Mouse (Mus musculus): ENCODE data around the gene Cbr3. TPM values are rescaled to one million over a fixed set of nuclear protein-coding genes. Genes with fewer than 3 reads are reported as not detected.

Gene Cbr3
- polyA plus RNA-seq, 1 experiment from 2014 or later: 1.4 TPM

DNA sequence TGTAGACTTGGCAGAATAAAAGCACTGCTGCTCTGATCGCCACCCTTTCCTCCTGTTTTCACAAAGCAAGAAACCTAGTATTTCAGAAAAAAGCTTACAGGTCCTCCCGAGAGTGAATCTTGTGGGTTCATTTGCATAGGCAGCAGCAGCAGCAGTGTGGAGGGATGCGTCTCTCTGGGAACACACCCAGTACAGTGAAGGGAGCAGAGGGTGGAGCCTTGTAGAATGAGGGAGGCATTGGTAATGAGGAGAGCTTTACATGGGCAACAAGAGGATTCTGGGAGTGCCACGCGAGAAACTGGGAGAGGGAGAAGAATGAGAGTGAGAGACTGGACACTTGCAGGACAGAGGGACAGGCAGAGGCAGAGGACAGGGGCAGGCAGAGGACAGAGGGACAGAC is 31.4 kb downstream of the Cbr3 start:
- WGBS: 15% methylated on average over 5 of the region's 5 CpGs

DNA sequence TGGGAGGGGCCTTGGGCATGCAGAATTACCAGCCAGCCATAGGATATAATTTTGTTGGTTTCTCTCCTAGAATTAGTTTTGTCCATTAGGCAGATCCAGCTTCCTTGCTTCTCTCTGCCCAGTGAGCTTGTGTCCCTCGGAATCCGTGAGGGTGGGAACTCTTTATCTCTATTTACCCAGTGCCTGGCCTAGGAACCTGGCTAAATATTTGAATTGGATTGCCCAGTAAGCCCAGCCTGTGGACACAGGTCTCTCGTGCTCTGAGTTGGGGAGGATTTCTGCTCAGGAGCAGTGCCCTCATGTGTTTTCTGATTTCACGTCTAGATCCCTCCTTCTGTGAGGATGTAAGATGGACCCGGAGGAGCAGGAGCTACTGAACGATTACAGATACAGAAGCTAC is 32.8 kb downstream of the Cbr3 start:
- Histone ChIP-seq H3K4me1 (peaks cover 24% of the 10 kb centered on the region), H3K9ac (replicated peaks) (no peak overlapping the region), H3K36me3 (0 out of 2 replicates have a peak, but pooled peaks cover 6% of the 10 kb centered on the region), H3K27ac (replicated peaks) (no peak overlapping the region), H3K27me3 (no peaks in the 10 kb centered on the region), H3K9me3 (no peaks in the 10 kb centered on the region), H3K4me2 (replicated peaks) (no peak overlapping the region), H3K4me3 (no peak overlapping the region)
- 92% methylated on average over 6 of the region's 6 CpGs for WGBS
- no peak for ATAC-seq (replicated peaks)

More for the DNA sequence above, 31.4 kb downstream of the Cbr3 start:
- Histone ChIP-seq H3K27me3 (no peaks in the 10 kb centered on the region), H3K27ac (replicated peaks) (no peak overlapping the region), H3K4me1 (peaks cover 24% of the 10 kb centered on the region), H3K36me3 (0 out of 2 replicates have a peak, but pooled peaks cover 6% of the 10 kb centered on the region), H3K9me3 (no peaks in the 10 kb centered on the region), H3K9ac (replicated peaks) (no peak overlapping the region), H3K4me2 (replicated peaks) (no peak overlapping the region), H3K4me3 (no peak overlapping the region)
- no peak for ATAC-seq (replicated peaks)

DNA sequence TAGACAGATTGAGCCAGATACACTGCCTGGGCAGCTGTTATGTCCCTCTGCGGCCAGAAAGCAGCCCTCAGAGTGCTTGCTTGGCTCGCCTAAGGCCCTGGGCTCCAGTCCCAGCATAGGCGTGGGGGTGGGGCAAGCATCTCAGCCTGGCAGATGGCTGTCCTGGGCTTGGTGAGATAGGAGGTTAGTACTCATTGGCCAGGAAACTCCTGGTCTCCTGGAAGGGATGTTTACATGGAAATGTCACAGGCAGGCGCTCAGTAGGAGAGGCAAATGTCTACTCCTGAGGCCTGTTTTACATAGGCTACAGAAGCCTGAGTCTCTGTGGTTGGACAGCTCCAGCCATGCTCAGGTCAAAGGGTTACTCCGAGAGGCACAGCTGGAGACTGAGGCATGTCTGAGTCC is 34.3 kb downstream of the Cbr3 start:
- peak; percentile 37 for ATAC-seq (replicated peaks)
- Histone ChIP-seq H3K4me3 (no peak overlapping the region), H3K4me1 (peaks cover 24% of the 10 kb centered on the region), H3K36me3 (0 out of 2 replicates have a peak, but pooled peaks cover 6% of the 10 kb centered on the region), H3K9me3 (no peaks in the 10 kb centered on the region), H3K9ac (replicated peaks) (no peak overlapping the region), H3K27me3 (no peaks in the 10 kb centered on the region), H3K27ac (replicated peaks) (peak overlapping the region; percentile 17), H3K4me2 (replicated peaks) (no peak overlapping the region)
- 22% methylated on average over 5 of the region's 5 CpGs for WGBS

DNA sequence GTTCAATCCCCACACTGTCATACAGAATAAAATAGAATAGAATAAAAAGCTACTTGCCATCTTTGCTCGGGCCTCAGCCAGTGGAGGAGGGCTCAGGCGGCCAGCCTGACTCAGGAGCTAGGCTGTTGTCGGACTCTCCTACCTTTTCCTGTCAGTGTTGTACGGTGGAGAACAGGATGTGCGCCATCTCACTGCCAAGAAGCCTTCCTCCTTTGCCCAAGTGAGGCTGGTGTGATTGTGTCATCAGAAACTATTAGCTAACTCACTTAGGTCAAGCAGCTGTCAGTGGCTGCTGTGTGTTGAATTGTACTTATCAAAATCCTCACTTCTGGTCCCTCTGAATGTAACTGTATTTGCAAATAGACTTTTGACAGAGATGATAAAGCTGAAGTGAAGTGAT is 38.8 kb downstream of the Cbr3 start:
- Histone ChIP-seq H3K27ac (replicated peaks) (no peak overlapping the region), H3K4me3 (no peak overlapping the region), H3K36me3 (0 out of 2 replicates have a peak, but pooled peaks cover 6% of the 10 kb centered on the region), H3K9ac (replicated peaks) (no peak overlapping the region), H3K4me1 (peaks cover 10% of the 10 kb centered on the region), H3K4me2 (replicated peaks) (no peak overlapping the region), H3K27me3 (no peaks in the 10 kb centered on the region), H3K9me3 (no peaks in the 10 kb centered on the region)
- ATAC-seq (replicated peaks): no peak
- WGBS: 80% methylated on average over 5 of the region's 5 CpGs

DNA sequence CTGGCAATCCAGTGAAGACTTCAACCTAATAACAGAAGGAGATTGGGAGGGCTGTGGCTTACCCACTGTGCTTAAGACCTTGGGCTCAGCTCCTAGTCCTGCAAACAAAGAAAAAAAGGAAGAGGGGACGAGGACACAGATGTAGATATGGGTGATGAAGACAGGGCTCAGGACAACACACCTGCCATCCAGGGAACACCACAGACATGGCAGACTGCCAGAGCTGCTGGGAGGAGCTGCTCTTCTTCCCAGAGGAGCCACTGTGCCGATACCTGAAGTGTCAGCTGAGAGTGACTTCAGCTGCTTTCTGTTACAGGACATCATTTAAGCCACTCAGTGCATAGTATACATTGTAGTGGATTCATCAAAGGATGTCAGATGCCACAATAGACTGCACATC is 39.5 kb downstream of the Cbr3 start:
- 0 out of 2 replicates have a peak, but pooled peaks cover under 1% of the 10 kb centered on the region for H3K36me3 ChIP-seq
- no peak overlapping the region for H3K9ac ChIP-seq (replicated peaks)
- H3K4me1 ChIP-seq: peaks cover 3% of the 10 kb centered on the region; the same call in 1 of the 2 replicates
- no peaks in the 10 kb centered on the region for H3K9me3 ChIP-seq
- WGBS: 54% methylated on average over 2 of the region's 2 CpGs
- H3K4me2 ChIP-seq (replicated peaks): no peak overlapping the region
- no peak for ATAC-seq (replicated peaks)
- no peak overlapping the region for H3K4me3 ChIP-seq
- no peak overlapping the region for H3K27ac ChIP-seq (replicated peaks)
- no peaks in the 10 kb centered on the region for H3K27me3 ChIP-seq

DNA sequence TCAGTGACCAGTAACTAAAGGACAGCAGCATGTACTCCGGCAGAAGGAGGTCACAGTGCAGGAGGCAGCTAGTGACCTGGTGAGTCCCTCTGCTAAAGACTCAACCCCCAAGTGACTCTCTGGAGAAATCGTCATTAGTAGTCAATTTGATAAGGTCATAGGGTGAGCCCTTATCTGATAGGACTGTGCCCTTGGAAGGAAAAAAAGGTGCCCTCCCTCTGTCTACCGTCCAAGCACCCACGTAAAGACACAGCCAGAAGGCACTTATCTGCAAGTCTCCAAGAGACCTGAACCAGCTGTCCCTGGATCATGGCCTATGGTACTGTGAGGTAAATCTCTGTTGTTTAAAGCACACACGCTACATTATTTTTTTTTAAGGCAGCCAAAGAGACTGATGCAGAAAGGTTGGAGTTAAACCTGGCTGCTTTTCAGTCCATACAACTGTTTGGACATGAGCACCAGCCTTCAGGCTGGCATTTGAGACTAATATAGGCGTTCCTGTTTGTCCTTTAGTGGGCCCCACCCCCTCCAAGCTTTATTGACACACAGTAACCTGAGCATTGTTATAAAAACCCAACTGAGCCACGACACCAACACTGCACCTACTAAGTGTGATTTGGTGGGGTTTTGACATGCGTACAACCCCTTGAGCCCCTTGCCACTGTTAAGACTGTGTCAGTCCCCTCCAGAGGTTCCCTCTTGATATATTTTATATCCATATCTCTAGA is 42.6 kb downstream of the Cbr3 start:
- WGBS: 81% methylated on average over 8 of the region's 8 CpGs
- Histone ChIP-seq H3K27ac (replicated peaks) (no peak overlapping the region), H3K4me3 (no peak overlapping the region), H3K36me3 (no peaks in the 10 kb centered on the region), H3K9ac (replicated peaks) (no peak overlapping the region), H3K27me3 (no peaks in the 10 kb centered on the region), H3K4me2 (replicated peaks) (no peak overlapping the region), H3K9me3 (no peaks in the 10 kb centered on the region), H3K4me1 (peaks cover 16% of the 10 kb centered on the region)
- ATAC-seq (replicated peaks): no peak

DNA sequence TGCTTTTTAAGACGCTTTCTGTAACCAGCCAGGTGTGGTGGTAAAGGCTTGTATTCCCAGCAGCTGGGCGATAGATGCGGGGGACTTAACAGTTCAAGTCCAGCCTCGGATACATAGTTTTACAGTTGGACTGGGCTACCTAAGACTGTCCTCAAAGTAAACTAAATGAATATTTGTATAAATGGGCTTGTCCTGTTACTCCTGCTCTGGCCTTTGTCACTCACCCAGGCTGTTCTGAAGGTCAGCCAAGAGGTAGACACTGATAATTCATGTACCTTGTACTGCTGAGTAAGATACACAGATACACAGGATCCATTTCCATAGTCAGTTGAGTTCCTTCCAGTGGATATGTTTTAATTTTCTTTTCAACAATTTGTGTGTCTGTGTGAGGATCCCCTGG is 43.2 kb downstream of the Cbr3 start:
- 95% methylated on average over 4 of the region's 4 CpGs for WGBS
- no peak overlapping the region for H3K4me2 ChIP-seq (replicated peaks)
- no peak overlapping the region for H3K9ac ChIP-seq (replicated peaks)
- no peak overlapping the region for H3K27ac ChIP-seq (replicated peaks)
- H3K27me3 ChIP-seq: no peaks in the 10 kb centered on the region
- no peak for ATAC-seq (replicated peaks)
- H3K9me3 ChIP-seq: no peaks in the 10 kb centered on the region
- no peak overlapping the region for H3K4me3 ChIP-seq
- H3K36me3 ChIP-seq: no peaks in the 10 kb centered on the region
- peaks cover 16% of the 10 kb centered on the region for H3K4me1 ChIP-seq

DNA sequence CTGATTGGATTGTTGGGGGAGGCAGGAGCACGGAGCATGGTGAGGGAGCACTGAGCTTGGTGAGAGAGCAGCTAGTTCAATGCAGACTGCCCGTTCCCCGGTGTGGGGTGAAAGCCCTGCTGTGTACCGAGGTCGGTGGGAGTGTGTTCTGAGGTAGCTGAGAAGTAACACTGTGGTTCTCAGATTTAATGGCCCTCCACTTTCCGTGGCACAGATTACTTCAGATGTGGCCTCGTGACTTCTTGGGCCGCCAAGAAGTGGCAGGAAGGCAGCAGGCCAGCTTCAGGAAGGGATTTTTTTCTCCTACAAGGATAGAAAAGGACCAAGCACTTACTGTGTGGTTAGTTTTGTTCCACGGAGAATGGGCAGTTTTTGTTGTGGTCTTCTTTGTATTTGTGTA is 45.7 kb downstream of the Cbr3 start:
- Histone ChIP-seq H3K9ac (replicated peaks) (no peak overlapping the region), H3K4me2 (replicated peaks) (no peak overlapping the region), H3K4me1 (peaks cover 13% of the 10 kb centered on the region), H3K9me3 (no peaks in the 10 kb centered on the region), H3K36me3 (no peaks in the 10 kb centered on the region), H3K4me3 (no peak overlapping the region), H3K27me3 (no peaks in the 10 kb centered on the region), H3K27ac (replicated peaks) (no peak overlapping the region)
- no peak for ATAC-seq (replicated peaks)
- WGBS: 68% methylated on average over 9 of the region's 9 CpGs

DNA sequence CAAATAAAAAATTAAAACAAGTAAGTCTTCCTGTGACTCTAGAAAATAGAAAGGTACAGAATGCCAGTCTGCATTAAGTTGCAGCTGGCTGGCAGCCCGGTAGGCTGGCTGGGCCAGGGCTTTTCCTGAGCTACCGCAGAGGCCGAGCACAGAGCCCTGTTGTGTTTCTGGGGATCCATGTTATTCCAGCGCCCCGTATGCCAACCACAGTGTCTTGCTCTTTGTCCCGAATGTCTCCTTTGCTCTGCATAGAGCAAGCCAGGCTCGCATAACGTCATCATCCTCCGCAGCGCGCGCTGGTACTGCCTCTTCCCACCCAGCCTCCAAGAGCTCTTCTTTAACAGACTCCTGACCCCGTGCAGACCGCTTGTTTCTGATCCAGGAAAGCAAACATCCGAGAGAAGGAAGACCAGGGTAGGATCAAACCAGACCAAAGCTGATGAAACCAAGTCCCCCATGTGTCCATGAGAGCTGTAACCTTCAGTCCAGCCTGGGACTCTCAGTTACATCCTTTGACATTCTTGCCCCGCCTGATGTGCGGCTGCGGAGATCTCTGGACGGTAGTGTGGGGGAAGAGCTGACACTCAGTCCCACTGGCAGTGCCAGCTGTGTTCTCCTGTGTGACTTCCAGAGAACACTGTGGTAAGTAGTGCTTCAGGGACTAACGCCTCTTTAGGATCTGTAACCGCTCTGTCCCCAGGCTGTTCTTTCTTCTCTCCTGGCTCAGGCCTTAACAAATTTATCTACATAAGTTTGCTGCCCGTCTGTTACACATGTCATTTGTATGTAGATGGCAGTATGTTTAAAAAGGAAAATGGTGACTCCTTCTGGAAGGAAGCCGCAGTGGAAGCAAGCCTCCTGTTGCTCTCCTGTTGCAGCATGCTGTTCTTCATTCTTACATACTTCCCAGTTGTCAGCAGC is 47.0 kb downstream of the Cbr3 start:
- Histone ChIP-seq H3K9ac (replicated peaks) (no peak overlapping the region), H3K4me1 (peaks cover 13% of the 10 kb centered on the region), H3K36me3 (no peaks in the 10 kb centered on the region), H3K27me3 (no peaks in the 10 kb centered on the region), H3K27ac (replicated peaks) (peak overlapping the region; percentile 41), H3K4me3 (no peak overlapping the region), H3K9me3 (no peaks in the 10 kb centered on the region), H3K4me2 (replicated peaks) (no peak overlapping the region)
- WGBS: 64% methylated on average over 23 of the region's 23 CpGs
- ATAC-seq (replicated peaks): 0 out of 2 replicates have a peak, but pooled peaks have one; percentile 48

DNA sequence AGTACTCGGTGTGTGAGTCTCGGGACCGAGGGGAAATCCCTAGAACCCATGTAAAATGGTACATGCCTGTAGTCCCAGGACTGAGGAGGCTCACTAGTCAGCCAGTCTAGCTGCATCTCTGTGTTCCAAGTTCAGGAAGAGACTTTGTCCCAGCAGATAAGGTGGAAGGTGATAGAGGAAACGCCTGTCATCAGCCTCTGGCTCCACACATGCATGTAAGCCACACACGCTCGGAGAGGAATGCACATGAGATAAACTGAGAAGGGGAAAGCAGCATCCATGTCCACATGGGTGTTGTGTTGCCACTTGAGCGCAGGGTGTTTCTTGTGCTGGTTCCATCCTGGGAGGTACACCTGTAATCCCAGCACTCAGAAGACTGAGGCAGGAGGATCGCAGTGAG is 48.3 kb downstream of the Cbr3 start:
- no peak for ATAC-seq (replicated peaks)
- no peak overlapping the region for H3K4me3 ChIP-seq
- H3K4me2 ChIP-seq (replicated peaks): no peak overlapping the region

DNA sequence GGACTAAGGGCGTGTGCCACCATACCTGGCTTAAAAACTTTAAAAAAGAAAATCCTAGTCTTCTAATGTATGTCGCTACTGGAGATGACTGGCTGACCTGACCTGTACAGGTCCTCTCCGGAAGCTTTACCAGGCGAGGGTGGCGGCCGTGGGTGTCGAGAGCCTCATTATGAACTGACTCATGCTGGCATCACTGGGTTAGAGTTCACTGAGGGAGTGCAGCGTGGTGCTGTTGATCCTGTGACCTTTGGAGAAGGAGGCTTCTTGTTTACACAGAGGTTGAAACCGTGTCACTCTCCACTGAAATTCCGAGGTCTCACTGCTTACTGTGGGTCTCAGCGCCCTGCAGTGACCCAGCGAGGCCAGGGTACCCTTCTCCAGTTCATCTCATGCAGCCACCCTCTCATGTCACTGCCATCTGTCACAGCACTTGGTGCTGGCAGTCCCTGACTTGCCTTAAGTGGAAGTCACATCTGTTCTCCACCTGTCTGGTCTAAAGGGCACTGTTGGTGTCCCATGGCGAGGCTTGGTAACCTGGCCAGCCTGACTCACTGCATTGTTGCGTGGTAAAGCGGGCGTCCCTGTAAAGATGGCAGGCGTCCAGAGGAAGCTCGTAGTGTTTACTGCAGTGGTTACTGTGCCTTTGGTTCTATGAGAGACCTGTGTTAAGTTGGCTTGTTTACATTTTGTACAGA is 50.0 kb downstream of the Cbr3 start:
- WGBS: 82% methylated on average over 18 of the region's 18 CpGs
- H3K4me3 ChIP-seq: no peak overlapping the region
- H3K4me2 ChIP-seq (replicated peaks): no peak overlapping the region
- no peaks in the 10 kb centered on the region for H3K9me3 ChIP-seq
- no peaks in the 10 kb centered on the region for H3K27me3 ChIP-seq
- no peak overlapping the region for H3K9ac ChIP-seq (replicated peaks)
- no peak for ATAC-seq (replicated peaks)
- H3K4me1 ChIP-seq: peaks cover 13% of the 10 kb centered on the region
- 0 out of 2 replicates have a peak, but pooled peaks cover 2% of the 10 kb centered on the region for H3K36me3 ChIP-seq
- no peak overlapping the region for H3K27ac ChIP-seq (replicated peaks)

More for the DNA sequence above, 48.3 kb downstream of the Cbr3 start:
- Histone ChIP-seq H3K27me3 (no peaks in the 10 kb centered on the region), H3K4me1 (peaks cover 13% of the 10 kb centered on the region), H3K9ac (replicated peaks) (no peak overlapping the region), H3K9me3 (no peaks in the 10 kb centered on the region), H3K27ac (replicated peaks) (no peak overlapping the region), H3K36me3 (no peaks in the 10 kb centered on the region)
- 87% methylated on average over 8 of the region's 8 CpGs for WGBS

DNA sequence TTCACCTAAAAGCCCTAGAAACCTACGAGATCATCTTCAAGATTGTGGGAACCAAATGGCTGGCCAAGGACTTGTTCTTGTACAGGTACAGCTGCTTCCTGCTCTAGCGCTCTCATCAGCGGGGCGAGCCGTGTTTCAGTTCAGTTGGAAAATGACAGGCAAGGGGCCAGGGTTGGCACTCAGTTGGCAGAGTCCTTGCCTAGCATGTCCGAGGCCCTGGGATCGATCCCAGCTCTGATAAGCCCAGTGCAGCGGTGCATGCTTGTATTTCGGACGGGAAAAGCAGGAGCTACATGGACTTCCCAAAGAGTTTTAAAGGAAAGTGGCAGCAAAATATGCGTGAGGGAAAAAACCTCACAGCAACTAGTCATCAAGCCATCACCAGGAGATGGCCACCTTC is 56.2 kb downstream of the Cbr3 start:
- Histone ChIP-seq H3K9me3 (no peaks in the 10 kb centered on the region), H3K4me2 (replicated peaks) (no peak overlapping the region), H3K4me1 (no peaks in the 10 kb centered on the region), H3K27ac (replicated peaks) (no peak overlapping the region), H3K4me3 (no peak overlapping the region), H3K9ac (replicated peaks) (no peak overlapping the region), H3K27me3 (no peaks in the 10 kb centered on the region), H3K36me3 (peaks cover 21% of the 10 kb centered on the region)
- no peak for ATAC-seq (replicated peaks)
- WGBS: 88% methylated on average over 11 of the region's 11 CpGs

Measured in forebrain, embryonic 15.5 days (tissue).